Mouse (Mus musculus) neutrophil, adult 5-6 weeks (primary cell): ENCODE measurements around the gene Serp2. TPM values are rescaled to one million over a fixed set of nuclear protein-coding genes. Genes with fewer than 3 reads are reported as not detected.
"Not testable (repeated sequence)": the region's sequence is repeated elsewhere in the genome, so short reads cannot be mapped to it uniquely, and the experiment has no call there.

Experiments
- ATAC-seq: fragments of 151-379, 151-347 bp; 2 replicates; pipeline ENCODE4 v1.8.0; 2017; ENCODE audit warnings: mild to moderate bottlenecking, moderate TSS enrichment; ENCODE audit not compliant: insufficient number of reproducible peaks, poor library complexity, low FRiP score, severe bottlenecking; ENCODE audit errors: extremely low read depth
- total RNA-seq: library from RNA; stranded (forward); fragments of 200-1000 nt; gene quantifications from 2 replicates; pipeline ENCODE4 v1.2.3, GENCODE M21; 2017

The Serp2 gene
- total RNA-seq, 1 experiment from 2014 or later = 4.0 TPM

DNA sequence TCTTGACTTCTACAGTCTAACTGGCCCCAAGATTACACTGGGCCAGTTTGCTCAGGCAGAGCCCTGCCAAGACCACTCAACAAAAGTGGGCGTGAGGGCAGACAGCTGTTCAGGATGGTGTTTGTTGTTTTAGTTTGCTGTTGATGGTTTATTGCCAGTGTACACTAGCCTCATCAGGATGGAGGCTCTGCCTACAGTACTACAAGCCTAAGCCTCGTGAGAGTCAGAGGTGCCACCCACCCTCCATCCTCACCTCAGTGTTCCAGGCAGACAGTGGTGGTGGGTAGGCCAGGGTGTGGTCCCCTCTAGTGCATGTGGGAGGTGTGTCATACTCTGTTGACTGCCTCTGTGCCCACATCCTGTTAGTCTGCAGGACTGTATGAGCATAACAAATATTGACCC lies 23.0 kb upstream of the Serp2 start:
- ATAC-seq = peak; percentile 94

DNA sequence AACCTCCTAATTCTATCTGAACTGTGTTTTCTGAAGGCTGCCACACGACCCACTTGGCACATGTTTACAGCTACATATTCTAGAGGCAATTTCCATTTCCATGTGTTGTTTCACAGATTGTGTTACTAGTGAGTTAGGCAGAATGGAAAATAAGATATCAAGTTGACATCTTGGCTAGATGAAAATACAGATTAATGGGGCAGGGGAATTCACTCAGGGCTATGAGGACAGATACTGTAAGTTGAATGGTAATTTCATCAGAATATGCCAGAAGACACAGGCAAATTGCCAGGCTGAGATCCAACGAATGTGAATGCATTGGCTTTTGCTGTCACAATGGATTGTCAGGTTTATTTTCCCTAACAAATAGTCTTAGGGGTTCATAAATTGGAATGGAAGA lies 21.2 kb upstream of the Serp2 start:
- no peak for ATAC-seq

DNA sequence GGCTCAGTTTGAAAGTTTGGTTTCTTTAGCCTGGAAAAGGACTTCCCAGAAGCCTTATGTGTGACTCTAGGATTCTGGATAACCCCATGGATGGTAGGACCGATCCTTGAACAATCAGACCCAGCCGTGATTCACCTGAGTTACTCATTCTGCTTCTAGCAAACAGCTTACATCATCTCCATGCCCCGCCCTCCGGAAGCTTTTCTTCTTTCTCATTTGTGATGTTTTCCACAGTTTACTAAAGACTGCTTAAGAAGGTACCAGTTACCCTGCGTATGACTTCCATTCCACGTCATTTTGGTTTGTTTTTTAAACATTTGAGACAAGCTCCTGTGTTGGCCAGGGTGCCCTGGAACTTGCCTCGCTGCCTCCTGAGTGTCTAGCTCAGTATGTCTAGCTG lies 13.6 kb upstream of the Serp2 start:
- no peak for ATAC-seq

DNA sequence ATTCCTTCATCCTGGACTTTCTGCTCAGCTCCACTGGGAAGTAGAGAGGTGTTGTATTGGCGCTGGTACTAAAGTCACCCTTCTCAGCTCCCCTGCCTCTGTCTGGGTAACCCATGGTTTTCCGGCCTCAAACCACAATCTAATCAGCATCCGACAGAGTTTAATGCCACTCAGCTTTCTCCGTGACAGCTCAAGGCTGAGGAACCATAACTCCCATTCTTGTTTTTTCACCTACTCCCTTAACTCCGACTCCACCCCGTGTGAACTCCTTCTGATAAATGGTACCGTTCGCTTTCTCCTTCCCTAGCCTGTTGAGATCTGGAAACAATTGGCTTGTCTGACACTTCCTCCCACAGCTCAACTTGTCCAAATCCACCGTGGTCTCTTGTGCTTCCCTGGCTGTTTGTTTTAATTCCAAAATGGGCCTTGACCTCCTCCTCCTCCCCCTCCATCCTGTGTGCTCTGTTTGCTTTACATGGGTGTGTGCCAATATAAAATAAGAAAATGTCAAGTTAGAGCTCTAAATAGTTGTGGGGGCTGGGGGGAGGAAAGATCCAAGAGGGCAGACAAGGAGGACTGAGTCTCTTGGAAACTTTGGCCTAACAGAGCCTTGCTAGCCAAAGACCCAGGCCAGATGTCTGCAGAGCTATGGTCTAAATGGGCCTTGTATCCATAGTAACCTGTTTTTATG lies 12.7 kb upstream of the Serp2 start:
- no peak for ATAC-seq

DNA sequence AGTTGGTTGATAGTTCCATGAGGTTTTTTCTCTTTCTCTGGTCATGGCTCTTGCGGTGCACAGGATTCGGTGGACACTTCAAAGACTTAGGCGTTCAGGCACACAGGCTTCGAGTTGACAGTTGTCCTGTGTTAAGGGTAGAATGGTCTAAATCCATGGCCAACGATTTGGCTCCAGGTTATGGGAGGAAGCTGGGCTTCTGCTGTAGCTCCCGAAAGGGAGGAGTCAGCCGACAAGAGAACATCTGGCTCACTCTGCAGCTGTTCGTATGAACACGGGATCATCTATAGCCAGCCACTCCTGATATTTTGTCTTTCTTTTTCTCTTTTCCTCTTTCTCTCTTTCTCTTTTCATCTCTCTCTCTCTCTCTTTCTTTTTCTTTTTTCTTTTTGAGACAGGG lies 11.9 kb upstream of the Serp2 start:
- no peak for ATAC-seq

DNA sequence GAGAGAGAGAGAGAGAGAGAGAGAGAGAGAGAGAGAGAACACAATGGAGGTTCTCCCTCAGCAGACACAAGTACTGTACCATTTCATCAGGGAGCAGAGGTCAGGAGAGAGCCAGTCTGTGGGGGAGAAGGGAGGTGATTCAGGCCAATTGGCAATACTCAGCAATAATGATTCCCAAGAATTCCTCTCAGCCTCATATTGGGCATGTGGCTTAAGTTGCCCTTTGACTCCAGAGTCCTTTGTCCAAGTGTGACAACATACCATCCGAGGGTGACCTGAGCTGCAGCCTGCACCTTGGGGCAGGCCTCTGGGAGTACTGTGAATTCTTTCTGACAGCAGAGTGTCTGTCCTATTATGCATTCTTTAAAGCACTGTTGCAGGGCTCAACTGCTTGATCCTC lies 10.6 kb upstream of the Serp2 start:
- ATAC-seq = no peak

DNA sequence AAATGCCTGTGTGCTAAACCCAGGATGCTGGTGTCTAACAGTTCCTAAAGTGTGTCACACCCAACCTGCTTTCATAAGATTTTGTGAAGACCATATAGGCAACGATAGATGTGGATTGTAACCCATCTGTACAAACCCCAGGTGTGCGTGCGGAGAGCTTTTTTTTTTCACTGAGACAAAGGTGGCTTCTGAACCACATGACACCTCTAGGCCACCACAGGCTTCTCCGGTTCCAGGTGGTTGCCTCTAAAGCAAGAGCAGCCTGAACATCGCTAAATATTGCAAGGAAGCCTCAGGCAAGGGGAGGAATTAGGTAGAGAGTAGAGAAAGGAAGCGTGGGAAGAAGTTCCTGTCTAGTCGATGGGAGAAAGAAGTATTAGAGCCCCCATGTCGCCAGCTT lies 10.0 kb upstream of the Serp2 start:
- no peak for ATAC-seq

DNA sequence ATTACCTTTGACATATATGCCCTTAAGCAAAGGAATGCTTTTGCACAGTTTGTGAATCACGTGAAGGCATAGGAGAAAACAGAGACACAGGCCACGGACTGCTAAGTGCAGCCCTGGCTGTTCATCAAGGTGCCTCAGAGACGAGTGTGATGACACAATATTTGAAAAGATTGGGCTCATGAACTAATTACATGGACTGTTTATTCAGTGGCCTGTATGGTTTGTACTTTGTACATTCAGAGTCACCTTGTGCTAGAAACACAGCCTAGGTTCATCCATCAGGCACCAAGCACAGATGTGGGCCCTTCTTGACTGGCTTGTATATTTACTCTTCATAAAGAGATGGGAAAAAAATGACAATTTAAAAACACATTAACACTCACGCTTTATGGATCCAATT lies 9.5 kb upstream of the Serp2 start:
- no peak for ATAC-seq

DNA sequence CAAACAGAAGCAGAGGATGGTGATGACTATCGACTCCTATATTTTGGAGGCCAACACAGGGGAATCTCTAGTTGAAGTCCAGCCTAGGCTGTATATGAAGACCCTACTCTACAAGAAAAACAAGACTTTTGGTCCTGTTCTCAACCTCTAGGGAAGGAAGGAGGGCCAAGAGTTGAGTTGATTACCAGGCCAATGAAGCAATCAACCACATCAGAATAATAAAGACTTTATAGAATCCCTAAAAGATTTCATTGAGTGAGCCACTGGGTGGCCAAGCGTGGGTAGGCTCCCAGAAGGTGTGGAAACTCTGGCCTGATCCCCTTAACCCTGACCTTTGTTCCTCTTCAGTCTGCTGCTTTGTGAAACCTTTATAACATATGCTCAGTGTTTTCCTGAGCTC lies 2.5 kb upstream of the Serp2 start:
- ATAC-seq = no peak

DNA sequence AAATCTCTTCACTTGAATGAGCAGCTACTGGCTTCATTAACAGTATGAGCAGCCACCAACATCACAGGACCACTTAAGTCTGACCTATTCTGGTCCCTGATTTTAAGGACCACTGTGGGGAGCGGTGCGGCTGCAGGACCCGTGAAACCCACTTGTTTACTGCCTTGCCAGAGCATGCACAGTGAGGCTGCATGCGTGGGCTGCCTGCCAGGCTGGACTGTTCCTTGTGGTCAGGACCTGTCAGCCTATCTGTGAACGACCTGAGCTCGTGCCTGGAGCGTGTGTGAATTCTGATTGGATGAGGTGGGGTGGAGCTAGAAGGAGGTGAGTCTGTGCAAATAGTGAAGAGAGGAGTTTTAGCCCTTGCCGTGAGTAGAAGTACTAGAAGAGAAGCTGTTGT lies 1.5 kb upstream of the Serp2 start:
- not testable (repeated sequence) for ATAC-seq

DNA sequence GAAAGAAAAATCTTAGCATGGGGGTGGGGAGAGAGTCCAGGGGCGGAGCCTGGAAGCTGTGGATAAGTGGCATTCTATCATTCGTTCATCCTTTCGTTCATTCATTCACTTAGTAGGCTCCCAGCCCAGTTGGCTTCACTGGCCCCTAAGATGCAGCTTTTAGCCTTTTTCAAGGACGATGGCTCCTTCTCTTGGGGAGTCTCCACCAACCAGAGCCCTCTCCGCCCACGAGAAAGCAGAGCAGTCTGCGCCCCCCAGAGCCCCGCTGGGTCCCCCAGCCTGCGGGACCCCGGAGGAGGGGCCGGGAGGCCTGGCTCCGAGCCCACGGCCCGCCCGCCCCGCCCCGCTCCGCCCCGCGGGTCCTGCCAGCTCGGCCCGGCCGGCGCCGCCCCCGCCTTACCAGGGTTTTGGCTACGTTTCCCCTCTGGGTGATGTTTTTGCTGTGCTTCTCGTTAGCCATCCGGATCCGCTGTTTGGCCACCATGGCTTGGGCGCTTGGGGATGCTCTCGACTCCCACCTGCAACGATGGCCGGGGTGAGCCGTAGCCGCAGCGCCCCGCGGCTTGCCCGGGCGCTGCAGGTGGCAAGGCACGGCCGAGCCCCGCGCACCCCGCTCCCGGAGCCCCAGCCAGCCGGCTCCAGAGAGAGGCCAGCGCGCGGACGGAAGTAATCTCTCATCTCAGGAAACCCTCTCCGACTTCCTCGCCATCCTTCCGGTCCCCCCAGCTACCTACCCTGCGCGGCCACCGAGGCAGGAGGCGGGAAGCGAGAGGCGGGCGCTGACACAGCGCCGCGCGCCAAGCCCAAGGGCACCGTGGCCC lies 448 bp downstream of the Serp2 start:
- 0 out of 2 replicates have a peak, but pooled peaks have one; percentile 20 for ATAC-seq

DNA sequence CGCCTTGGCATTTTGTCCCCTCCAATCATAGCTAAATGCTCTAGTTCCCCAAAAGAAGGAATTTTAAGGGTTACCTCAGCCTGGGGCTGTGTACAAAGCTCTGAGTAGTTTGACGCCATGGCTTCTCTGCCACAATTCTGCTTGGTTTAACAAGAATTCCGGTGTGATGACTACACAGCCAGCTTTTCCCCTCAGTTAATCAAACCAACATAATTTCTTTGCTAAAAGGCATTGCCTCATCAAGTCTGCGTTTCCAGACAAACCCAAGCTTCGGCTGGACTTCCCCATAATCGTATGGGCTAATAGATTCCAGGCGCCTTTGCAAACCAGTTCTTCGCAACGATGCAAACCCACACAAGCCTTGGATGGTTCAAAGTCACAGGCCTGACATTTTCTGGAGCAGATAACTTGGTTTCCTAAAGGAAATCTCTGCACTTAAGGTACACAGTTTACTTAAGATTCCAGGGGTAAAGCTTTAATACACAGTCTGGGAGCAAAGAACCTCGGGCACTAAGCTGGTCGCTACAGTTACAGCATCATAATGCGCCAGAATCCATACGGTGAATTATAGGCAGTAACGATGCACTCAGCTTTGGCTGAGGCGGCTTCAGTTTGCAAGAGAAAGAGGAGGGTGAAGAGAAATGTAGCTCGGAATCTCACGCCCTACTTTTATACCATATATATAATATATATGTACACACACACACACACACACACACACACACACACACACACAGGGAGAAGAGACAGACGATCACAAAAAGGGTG lies 1.2 kb downstream of the Serp2 start:
- no peak for ATAC-seq

DNA sequence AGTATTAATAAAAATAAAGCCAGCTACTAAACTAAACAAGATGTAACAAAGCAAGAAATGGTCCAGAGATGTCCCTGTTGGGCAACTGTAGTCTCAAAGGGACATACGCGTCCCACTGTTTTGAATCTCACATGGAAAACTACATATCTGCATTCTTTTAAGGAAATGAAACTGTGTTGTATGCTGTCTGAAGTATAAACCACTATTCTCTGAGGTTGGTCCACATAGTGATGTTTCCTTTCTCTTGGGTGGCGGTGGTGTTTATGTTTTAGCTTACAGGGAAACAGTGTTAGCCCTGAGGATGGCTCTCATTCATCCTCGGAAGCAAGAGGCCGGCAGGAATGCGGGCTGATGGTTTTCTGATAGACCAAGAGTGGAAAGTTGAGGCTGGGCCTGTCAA lies 12.6 kb downstream of the Serp2 start:
- no peak for ATAC-seq

DNA sequence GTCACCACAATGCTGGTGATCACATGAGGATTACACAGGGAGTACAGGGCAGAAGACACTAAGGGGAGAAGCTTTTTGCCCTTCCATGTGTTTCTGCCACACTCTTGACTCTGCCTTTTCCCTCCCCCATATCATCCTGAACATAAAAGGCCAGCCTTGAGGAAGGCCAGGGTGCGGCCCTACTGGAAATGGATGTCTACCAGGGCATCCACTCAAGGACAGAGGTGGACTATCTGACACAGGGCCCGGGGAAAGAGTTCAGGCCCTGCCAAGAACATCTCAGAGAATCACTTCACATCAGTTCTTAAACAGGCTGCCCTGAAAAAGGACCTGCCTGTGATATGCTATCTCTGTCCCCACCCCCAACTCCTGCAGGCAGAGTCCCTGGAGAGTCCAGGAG lies 15.3 kb downstream of the Serp2 start:
- no peak for ATAC-seq

DNA sequence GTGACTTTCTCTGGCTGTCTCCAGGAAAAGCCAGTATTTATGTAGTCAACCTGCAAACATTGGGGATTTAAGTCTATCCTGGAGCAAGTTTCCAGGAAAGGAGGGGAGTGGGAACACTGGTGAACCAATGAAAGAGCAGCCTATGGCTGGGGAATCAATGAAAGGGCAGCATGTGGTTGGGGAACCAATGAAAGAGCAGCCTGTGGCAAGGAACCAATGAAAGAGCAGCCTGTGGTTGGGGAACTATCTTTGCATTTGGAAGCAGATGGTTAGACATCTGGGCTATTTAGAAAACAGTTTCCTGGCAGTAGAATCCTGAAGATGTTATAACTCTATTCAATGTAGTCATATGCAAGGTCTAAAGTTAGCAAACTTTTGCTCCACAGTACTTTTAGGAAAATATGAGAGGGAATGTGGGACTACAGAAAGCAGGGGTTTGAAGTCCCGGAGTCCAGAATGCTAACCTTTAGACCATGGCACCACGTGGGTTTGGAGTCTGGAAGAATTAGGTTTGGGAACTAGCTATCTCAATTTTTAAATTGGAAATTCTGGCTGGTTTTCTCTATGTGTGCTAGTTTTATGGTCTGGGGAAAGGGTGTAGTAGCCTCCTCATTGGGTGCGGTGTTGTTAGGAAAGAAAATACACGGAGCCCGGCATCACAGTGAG lies 16.6 kb downstream of the Serp2 start:
- ATAC-seq = no peak

DNA sequence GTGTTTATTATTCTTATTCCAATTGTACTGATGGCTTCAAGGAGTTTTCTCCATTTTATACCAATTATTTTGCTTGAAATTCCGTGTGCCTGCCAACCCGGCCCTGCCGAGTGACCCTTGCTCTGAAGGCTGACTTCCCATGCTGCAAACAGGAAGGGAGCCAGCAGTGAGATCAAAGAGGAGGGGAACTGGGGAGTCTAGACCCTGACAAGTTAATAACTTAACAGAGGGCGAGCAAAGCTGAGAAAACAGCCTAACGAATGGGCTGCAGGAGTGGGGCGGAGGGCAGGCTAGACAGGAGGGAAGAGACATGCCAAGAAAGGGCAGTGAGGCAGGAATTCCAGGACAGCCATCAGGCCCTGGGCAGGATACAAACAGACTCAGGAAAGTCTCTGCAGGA lies 19.8 kb downstream of the Serp2 start:
- no peak for ATAC-seq

DNA sequence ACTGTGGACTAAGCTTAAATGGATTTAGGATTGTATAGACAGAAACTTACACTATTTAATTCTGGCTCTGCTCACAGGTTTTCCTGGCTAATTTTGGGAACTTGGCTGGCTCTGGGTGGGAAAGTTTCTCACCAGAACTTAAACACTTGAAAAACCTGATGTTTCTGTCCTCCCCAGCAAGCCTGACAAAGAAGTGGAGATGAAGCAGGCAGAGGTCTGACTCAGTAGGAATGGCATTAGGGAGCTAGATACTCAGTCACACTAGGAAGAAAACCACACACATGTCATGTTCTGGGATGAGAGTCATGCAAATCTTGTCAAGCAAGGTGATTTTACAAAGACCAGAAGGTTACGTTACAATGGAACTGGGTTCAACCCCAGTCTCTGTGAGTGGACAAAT lies 21.6 kb downstream of the Serp2 start:
- no peak for ATAC-seq

DNA sequence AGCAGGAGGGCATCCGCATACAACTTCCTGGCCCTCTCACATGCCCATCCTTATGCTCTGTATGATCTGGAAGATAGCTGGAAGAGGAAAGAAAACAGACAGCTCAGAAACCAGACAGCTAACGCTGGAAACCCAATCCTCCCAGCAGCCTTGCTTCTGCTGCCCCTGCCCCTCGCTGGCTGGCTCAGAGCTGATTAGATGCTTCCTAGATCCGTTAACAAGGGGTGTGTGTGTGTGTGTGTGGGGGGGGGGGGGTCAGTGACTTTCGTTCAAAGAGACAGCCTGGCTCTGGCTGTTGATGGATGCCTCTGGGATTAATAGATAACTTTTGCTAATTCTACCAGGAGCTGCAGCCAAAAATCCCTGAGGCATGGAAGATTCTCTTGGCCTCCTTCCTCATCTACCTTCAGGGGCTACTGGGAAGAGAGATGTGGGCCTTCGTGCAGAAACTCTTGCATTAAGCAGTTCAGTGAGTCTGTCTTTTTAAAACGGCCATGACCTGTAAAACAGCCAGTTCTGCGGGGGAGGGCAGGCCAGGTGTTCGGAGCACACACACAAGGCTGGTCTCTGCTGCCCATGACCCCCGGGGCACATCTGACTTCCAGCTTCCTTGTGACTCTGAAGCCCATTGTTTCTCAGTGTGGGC lies 23.4 kb downstream of the Serp2 start:
- no peak for ATAC-seq
